Mouse (Mus musculus) kidney, postnatal 0 days (tissue): Measurements from ENCODE around the gene Nhsl2. TPM values are rescaled to one million over a fixed set of nuclear protein-coding genes. Genes with fewer than 3 reads are reported as not detected.
"Not testable (repeated sequence)": the region's sequence is repeated elsewhere in the genome, so short reads cannot be mapped to it uniquely, and the experiment has no call there.

Experiments
- ATAC-seq: fragments of 200-750 bp; cut with Nextera tagmentation; replicated peaks from 2 replicates; pipeline ENCODE4 v1.8.0; 2017; ENCODE audit warnings: low read depth, moderate number of reproducible peaks, moderate TSS enrichment, moderate library complexity; ENCODE audit not compliant: low FRiP score
- DNase-seq: peaks from one replicate; pipeline ENCODE4 v3.0.0-alpha.2; 2016; ENCODE audit warnings: low spot score
- H3K27ac ChIP-seq: fragments of 300-500 bp; sonication (generic); 2 replicates; pipeline ENCODE4 v1.5.1; 2014; ENCODE audit warnings: mild to moderate bottlenecking
- H3K27me3 ChIP-seq: fragments of 300-500 bp; sonication (generic); 2 replicates; pipeline ENCODE4 v1.6.1; 2014; ENCODE audit warnings: low read length, mixed read lengths; ENCODE audit not compliant: insufficient read depth
- H3K36me3 ChIP-seq: fragments of 300-500 bp; sonication (generic); 2 replicates; pipeline ENCODE4 v1.6.1; 2014; ENCODE audit warnings: low read length, mixed read lengths; ENCODE audit not compliant: insufficient read depth
- H3K4me1 ChIP-seq: fragments of 300-500 bp; sonication (generic); replicated peaks from 2 replicates; pipeline ENCODE4 v1.6.1; 2014; ENCODE audit warnings: antibody characterized with exemption, low read length, mixed read lengths; ENCODE audit not compliant: insufficient read depth
- H3K4me2 ChIP-seq: fragments of 300-500 bp; sonication (generic); 2 replicates; pipeline ENCODE4 v1.6.1; 2014; ENCODE audit warnings: mild to moderate bottlenecking, low read length, moderate library complexity, mixed read lengths
- H3K4me3 ChIP-seq: fragments of 300-500 bp; sonication (generic); replicated peaks from 2 replicates; pipeline ENCODE4 v1.5.1; 2014; ENCODE audit warnings: low read depth, low read length
- H3K9ac ChIP-seq: fragments of 300-500 bp; sonication (generic); 2 replicates; pipeline ENCODE4 v1.6.1; 2014; ENCODE audit warnings: low read depth, low read length
- H3K9me3 ChIP-seq: fragments of 300-500 bp; sonication (generic); replicated peaks from 2 replicates; pipeline ENCODE4 v1.6.1; 2016; ENCODE audit warnings: low read length, inconsistent platforms, mixed read lengths
- CTCF ChIP-seq: IDR thresholded peaks from 2 replicates; pipeline ENCODE4 v1.5.1; 2016; ENCODE audit warnings: antibody characterized with exemption, low read depth, mild to moderate bottlenecking, moderate library complexity
- WGBS: fragments of 180-500 bp; shearing (Covaris S2); extraction: QIAGEN DNeasy Blood & Tissue Kit; methylation state at CpG from one replicate; pipeline ENCODE4 v1.1.7; 2014; 5-methylcytosine and 5-hydroxymethylcytosine counted together
- polyA plus RNA-seq: library from polyadenylated mRNA; unstranded; fragments of >200 nt; fragmentation: Nextera tagmentation; extraction: Ambion mirVana; gene quantifications from 2 replicates; pipeline ENCODE4 v1.2.1, GENCODE M21; 2015

Nhsl2 gene
- polyA plus RNA-seq = 4.9 and 5.5 TPM in 2 replicates

GRCm38 (mm10) chrX:101849281-101849821, at the start of gene Nhsl2:
Gene Nhsl2 (plus strand): TSS chrX:101849385.
- Histone ChIP-seq H3K27me3 (peaks cover 4% of the 10 kb centered on the region; the same call in 1 of the 2 replicates), H3K4me3 (peak within 1 kb of the TSS; percentile 46), H3K9ac (peak within 1 kb of the TSS; percentile 61), H3K4me1 (no peaks in the 10 kb centered on the region), H3K36me3 (no peaks in the 10 kb centered on the region), H3K27ac (no peak within 1 kb of the TSS), H3K4me2 (peak within 1 kb of the TSS; percentile 64), H3K9me3 (no peaks in the 10 kb centered on the region)
- ATAC-seq (peak; percentile 84), DNase-seq (peak; percentile 76)
- 17% methylated on average over 40 of the region's 58 CpGs for WGBS
- no peak for TF ChIP-seq CTCF

GRCm38 (mm10) chrX:101805512-101805911, 43.7 kb upstream of the Nhsl2 start:
- WGBS = 35% methylated on average over 2 of the region's 2 CpGs
- H3K4me1 ChIP-seq = no peaks in the 10 kb centered on the region
- H3K4me3 ChIP-seq = no peak overlapping the region
- H3K27me3 ChIP-seq = no peaks in the 10 kb centered on the region
- DNase-seq (peak; percentile 63), ATAC-seq (no peak)
- H3K9me3 ChIP-seq = no peaks in the 10 kb centered on the region
- H3K27ac ChIP-seq = no peak overlapping the region
- H3K9ac ChIP-seq = no peak overlapping the region
- no peaks in the 10 kb centered on the region for H3K36me3 ChIP-seq
- no peak overlapping the region for H3K4me2 ChIP-seq
- TF ChIP-seq CTCF = peak; percentile 66

GRCm38 (mm10) chrX:101811750-101812149, 37.4 kb upstream of the Nhsl2 start:
- no peaks in the 10 kb centered on the region for H3K36me3 ChIP-seq
- DNase-seq (no peak), ATAC-seq (no peak)
- H3K4me1 ChIP-seq = no peaks in the 10 kb centered on the region
- H3K9me3 ChIP-seq = no peaks in the 10 kb centered on the region
- H3K4me2 ChIP-seq = no peak overlapping the region
- H3K9ac ChIP-seq = no peak overlapping the region
- no peaks in the 10 kb centered on the region; the same call in 1 of the 2 replicates for H3K27me3 ChIP-seq
- no peak overlapping the region for H3K27ac ChIP-seq
- no peak for TF ChIP-seq CTCF
- WGBS = 75% methylated on average over 3 of the region's 3 CpGs
- H3K4me3 ChIP-seq = no peak overlapping the region

GRCm38 (mm10) chrX:101819163-101819562, 30.0 kb upstream of the Nhsl2 start:
- no peak overlapping the region for H3K9ac ChIP-seq
- WGBS = 56% methylated on average over 1 of the region's 1 CpGs
- no peak overlapping the region for H3K27ac ChIP-seq
- no peaks in the 10 kb centered on the region for H3K9me3 ChIP-seq
- no peaks in the 10 kb centered on the region for H3K4me1 ChIP-seq
- no peak for ATAC-seq
- H3K27me3 ChIP-seq = no peaks in the 10 kb centered on the region; the same call in 1 of the 2 replicates
- no peaks in the 10 kb centered on the region for H3K36me3 ChIP-seq
- DNase-seq = peak; percentile 20
- TF ChIP-seq CTCF = peak; percentile 57
- H3K4me2 ChIP-seq = no peak overlapping the region
- no peak overlapping the region for H3K4me3 ChIP-seq

- not testable (repeated sequence) for H3K9ac ChIP-seq, DNase-seq
Measured at GRCm38 (mm10) chrX:101819980-101820379, 29.2 kb upstream of the Nhsl2 start.

GRCm38 (mm10) chrX:101847191-101847795, 1.9 kb upstream of the Nhsl2 start:
- H3K27ac ChIP-seq = no peak overlapping the region

More at GRCm38 (mm10) chrX:101819980-101820379, 29.2 kb upstream of the Nhsl2 start:
- H3K4me2 ChIP-seq, H3K4me3 ChIP-seq, H3K4me1 ChIP-seq, ATAC-seq, H3K36me3 ChIP-seq, H3K27me3 ChIP-seq, H3K27ac ChIP-seq, H3K9me3 ChIP-seq: not testable (repeated sequence)

More at GRCm38 (mm10) chrX:101847191-101847795, 1.9 kb upstream of the Nhsl2 start:
- H3K9me3 ChIP-seq = no peaks in the 10 kb centered on the region
- H3K27me3 ChIP-seq = peaks cover 4% of the 10 kb centered on the region; the same call in 1 of the 2 replicates
- no peaks in the 10 kb centered on the region for H3K4me1 ChIP-seq
- H3K36me3 ChIP-seq = no peaks in the 10 kb centered on the region
- 65% methylated on average over 5 of the region's 5 CpGs for WGBS
- H3K9ac ChIP-seq = no peak overlapping the region
- H3K4me3 ChIP-seq = no peak overlapping the region
- no peak for ATAC-seq
- TF ChIP-seq CTCF = no peak
- no peak for DNase-seq
- no peak overlapping the region for H3K4me2 ChIP-seq
